Mouse (Mus musculus): ENCODE results near the gene Apoe. TPM values are rescaled to one million over a fixed set of nuclear protein-coding genes. Genes with fewer than 3 reads are reported as not detected.

Apoe gene
- polyA plus RNA-seq, 1 experiment, result 939 TPM

GRCm38 (mm10) chr7:19683771-19684201 lies 15.2 kb downstream of the Apoe start:
- DNase-seq, result no peak
- WGBS, result 89% methylated on average over 6 of the region's 6 CpGs
- no peaks in the 10 kb centered on the region for H3K27me3 ChIP-seq (replicated peaks; ENCODE audit: control insufficient read depth, insufficient read depth, low read length)
- no peak for TF ChIP-seq POLR2A (IDR thresholded peaks at IDR 0.05; ENCODE audit: low read depth, low read length)
- no peaks in the 10 kb centered on the region for H3K4me1 ChIP-seq (ENCODE audit: control insufficient read depth, insufficient read depth, low read length)
- H3K36me3 ChIP-seq (ENCODE audit: control insufficient read depth, insufficient read depth, low read length), result no peaks in the 10 kb centered on the region
- H3K27ac ChIP-seq (ENCODE audit: insufficient read depth, low read depth, low read length), result no peak overlapping the region
- H3K4me3 ChIP-seq (ENCODE audit: insufficient read depth, low read depth, low read length), result no peak overlapping the region

GRCm38 (mm10) chr7:19682979-19683378 lies 16.0 kb downstream of the Apoe start:
- Histone ChIP-seq H3K27ac (ENCODE audit: insufficient read depth, low read depth, low read length) (no peak overlapping the region), H3K27me3 (replicated peaks; ENCODE audit: control insufficient read depth, insufficient read depth, low read length) (no peaks in the 10 kb centered on the region), H3K4me3 (ENCODE audit: insufficient read depth, low read depth, low read length) (no peak overlapping the region), H3K4me1 (ENCODE audit: control insufficient read depth, insufficient read depth, low read length) (no peaks in the 10 kb centered on the region), H3K36me3 (ENCODE audit: control insufficient read depth, insufficient read depth, low read length) (no peaks in the 10 kb centered on the region)
- no peak for DNase-seq
- 59% methylated on average over 3 of the region's 3 CpGs for WGBS
- no peak for TF ChIP-seq POLR2A (IDR thresholded peaks at IDR 0.05; ENCODE audit: low read depth, low read length)
- no peak for TF ChIP-seq CTCF (conservative IDR thresholded peaks at IDR 0.05; ENCODE audit: insufficient read depth, insufficient read length, low read depth, low read length)

- TF ChIP-seq POLR2A (IDR thresholded peaks at IDR 0.05; ENCODE audit: low read depth, low read length) (no peak), CTCF (conservative IDR thresholded peaks at IDR 0.05; ENCODE audit: insufficient read depth, insufficient read length, low read depth, low read length) (no peak)
- H3K4me3 ChIP-seq (ENCODE audit: insufficient read depth, low read depth, low read length), result no peak within 1 kb of the TSS
- no peaks in the 10 kb centered on the region for H3K36me3 ChIP-seq (ENCODE audit: control insufficient read depth, insufficient read depth, low read length)
- H3K27ac ChIP-seq (ENCODE audit: insufficient read depth, low read depth, low read length), result no peak within 1 kb of the TSS
- no peaks in the 10 kb centered on the region for H3K4me1 ChIP-seq (ENCODE audit: control insufficient read depth, insufficient read depth, low read length)
- no peak for DNase-seq
- 65% methylated on average over 8 of the region's 8 CpGs for WGBS
- no peaks in the 10 kb centered on the region for H3K27me3 ChIP-seq (replicated peaks; ENCODE audit: control insufficient read depth, insufficient read depth, low read length)
These were observed 17.7 kb downstream of the Apoe start, which contains the start of the genes Gm44805 and Apoc4 for GRCm38 (mm10) chr7:19681202-19681694. Gm44805 (minus strand) TSS chr7:19681423. Apoc4 (minus strand) TSS chr7:19681479.

GRCm38 (mm10) chr7:19680702-19681101 lies 18.3 kb downstream of the Apoe start:
- TF ChIP-seq CTCF (conservative IDR thresholded peaks at IDR 0.05; ENCODE audit: insufficient read depth, insufficient read length, low read depth, low read length), result no peak
- no peaks in the 10 kb centered on the region for H3K36me3 ChIP-seq (ENCODE audit: control insufficient read depth, insufficient read depth, low read length)
- no peak overlapping the region for H3K27ac ChIP-seq (ENCODE audit: insufficient read depth, low read depth, low read length)
- no peak overlapping the region for H3K4me3 ChIP-seq (ENCODE audit: insufficient read depth, low read depth, low read length)
- DNase-seq, result no peak
- no peaks in the 10 kb centered on the region for H3K4me1 ChIP-seq (ENCODE audit: control insufficient read depth, insufficient read depth, low read length)
- WGBS, result 63% methylated on average over 2 of the region's 2 CpGs
- no peaks in the 10 kb centered on the region for H3K27me3 ChIP-seq (replicated peaks; ENCODE audit: control insufficient read depth, insufficient read depth, low read length)

- no peak for TF ChIP-seq CTCF (conservative IDR thresholded peaks at IDR 0.05; ENCODE audit: insufficient read depth, insufficient read length, low read depth, low read length)
- TF ChIP-seq POLR2A (IDR thresholded peaks at IDR 0.05; ENCODE audit: low read depth, low read length), result no peak
- DNase-seq, result no peak
- Histone ChIP-seq H3K27me3 (replicated peaks; ENCODE audit: control insufficient read depth, insufficient read depth, low read length) (no peaks in the 10 kb centered on the region), H3K27ac (ENCODE audit: insufficient read depth, low read depth, low read length) (no peak overlapping the region), H3K4me3 (ENCODE audit: insufficient read depth, low read depth, low read length) (no peak overlapping the region), H3K36me3 (ENCODE audit: control insufficient read depth, insufficient read depth, low read length) (no peaks in the 10 kb centered on the region), H3K4me1 (ENCODE audit: control insufficient read depth, insufficient read depth, low read length) (no peaks in the 10 kb centered on the region)
- WGBS, result 88% methylated on average over 3 of the region's 3 CpGs
These were observed 20.1 kb downstream of the Apoe start for GRCm38 (mm10) chr7:19678901-19679300.

- H3K4me1 ChIP-seq (ENCODE audit: control insufficient read depth, insufficient read depth, low read length), result no peaks in the 10 kb centered on the region
- H3K36me3 ChIP-seq (ENCODE audit: control insufficient read depth, insufficient read depth, low read length), result no peaks in the 10 kb centered on the region
- no peak within 1 kb of the TSS for H3K27ac ChIP-seq (ENCODE audit: insufficient read depth, low read depth, low read length)
- no peaks in the 10 kb centered on the region for H3K27me3 ChIP-seq (replicated peaks; ENCODE audit: control insufficient read depth, insufficient read depth, low read length)
- no peak within 1 kb of the TSS for H3K4me3 ChIP-seq (ENCODE audit: insufficient read depth, low read depth, low read length)
- no peak for DNase-seq
- WGBS, result 59% methylated on average over 8 of the region's 8 CpGs
- no peak for TF ChIP-seq POLR2A (IDR thresholded peaks at IDR 0.05; ENCODE audit: low read depth, low read length)
- no peak for TF ChIP-seq CTCF (conservative IDR thresholded peaks at IDR 0.05; ENCODE audit: insufficient read depth, insufficient read length, low read depth, low read length)
These were observed 21.1 kb downstream of the Apoe start, which contains the start of gene Apoc2 for GRCm38 (mm10) chr7:19677872-19678271. Apoc2 (minus strand) TSS chr7:19677941.

- Histone ChIP-seq H3K27me3 (replicated peaks; ENCODE audit: control insufficient read depth, insufficient read depth, low read length) (no peaks in the 10 kb centered on the region), H3K27ac (ENCODE audit: insufficient read depth, low read depth, low read length) (no peak overlapping the region), H3K4me3 (ENCODE audit: insufficient read depth, low read depth, low read length) (no peak overlapping the region), H3K4me1 (ENCODE audit: control insufficient read depth, insufficient read depth, low read length) (no peaks in the 10 kb centered on the region), H3K36me3 (ENCODE audit: control insufficient read depth, insufficient read depth, low read length) (no peaks in the 10 kb centered on the region)
- no peak for TF ChIP-seq POLR2A (IDR thresholded peaks at IDR 0.05; ENCODE audit: low read depth, low read length)
- TF ChIP-seq CTCF (conservative IDR thresholded peaks at IDR 0.05; ENCODE audit: insufficient read depth, insufficient read length, low read depth, low read length), result no peak
- 88% methylated on average over 1 of the region's 1 CpGs for WGBS
- no peak for DNase-seq
These were observed 22.3 kb downstream of the Apoe start for GRCm38 (mm10) chr7:19676662-19677061.

Measured in kidney, adult 2 months (tissue).